Mouse (Mus musculus) CH12.LX (cell line): ENCODE data around the gene Rccd1.

Source experiments
- CTCF ChIP-seq, 2 experiments: IDR thresholded peaks in 1 of 2; conservative IDR thresholded peaks in 1 of 2; 2 replicates each; pipeline ENCODE4 v1.5.1; 2011 to 2012; ENCODE audit warnings: low read depth in 2 of 2, low read length in 2 of 2, improper control_type of control experiment in 1 of 2, inconsistent platforms in 1 of 2, mild to moderate bottlenecking in 1 of 2, moderate library complexity in 1 of 2
- EP300 ChIP-seq: IDR thresholded peaks from 2 replicates; pipeline ENCODE4 v1.6.1; 2011; ENCODE audit warnings: low read length, improper control_type of control experiment
- POLR2A ChIP-seq: IDR thresholded peaks from 2 replicates; pipeline ENCODE4 v1.6.1; 2011; ENCODE audit warnings: low read depth, mild to moderate bottlenecking, improper control_type of control experiment, low read length
- UBTF ChIP-seq: IDR thresholded peaks from 2 replicates; pipeline ENCODE4 v1.6.1; 2012; ENCODE audit warnings: low read depth, mild to moderate bottlenecking, inconsistent platforms, low read length, improper control_type of control experiment, moderate library complexity
- ZNF384 ChIP-seq: IDR thresholded peaks from 2 replicates; pipeline ENCODE4 v1.6.1; 2012; ENCODE audit warnings: low read depth, low read length, improper control_type of control experiment, inconsistent platforms

GRCm38 (mm10) chr7:80339371-80339770, 15.1 kb upstream of the Rccd1 start:
- no peak for TF ChIP-seq CTCF (conservative IDR thresholded peaks at IDR 0.05 in 1 of 2, IDR thresholded peaks at IDR 0.05 in 1 of 2; ENCODE audit: low read depth in 2 of 2, low read length in 2 of 2)
- TF ChIP-seq EP300 = no peak
- TF ChIP-seq ZNF384 = no peak
- no peak for TF ChIP-seq POLR2A
- TF ChIP-seq UBTF = no peak
